Mouse (Mus musculus) left cerebral cortex, postnatal 14 days (tissue): ENCODE data around the gene Sctr. TPM values are rescaled to one million over a fixed set of nuclear protein-coding genes. Genes with fewer than 3 reads are reported as not detected.

ENCODE experiments used
- DNase-seq, 2 experiments: peaks; one replicate each; pipeline ENCODE4 v3.0.0; 2021 to 2022; ENCODE audit warnings: low spot score in 2 of 2, mixed read lengths in 1 of 2
- intact Hi-C: fragments of 180-260 bp; cut with DNase I; formaldehyde crosslinking; loops from one replicate; pipeline ENCODE4 v1.15.1; 2025
- total RNA-seq, 2 experiments: library from RNA; stranded (reverse); gene quantifications; 2 replicates each; pipeline ENCODE4 v1.2.3; 2021

Gene Sctr
- total RNA-seq, 2 experiments from 2014 or later, result 0.76 to 0.90 TPM

GRCm38 (mm10) chr1:120060687-120061086 lies 54.0 kb downstream of the Sctr start:
- intact Hi-C loops, result no loop called here
- DNase-seq, result no peak

GRCm38 (mm10) chr1:120062231-120062630 lies 55.5 kb downstream of the Sctr start:
- DNase-seq, result no peak
- intact Hi-C loops, result no loop called here

- intact Hi-C loops, result no loop called here
- no peak for DNase-seq
Measured at GRCm38 (mm10) chr1:120064036-120064682, 57.5 kb downstream of the Sctr start.

GRCm38 (mm10) chr1:120066159-120066558 lies 59.5 kb downstream of the Sctr start:
- DNase-seq, result no peak
- intact Hi-C loops, result no loop called here

GRCm38 (mm10) chr1:120066625-120067024 lies 59.9 kb downstream of the Sctr start:
- intact Hi-C loops, result no loop called here
- no peak for DNase-seq

- no peak for DNase-seq
- intact Hi-C loops, result no loop called here
Measured at GRCm38 (mm10) chr1:120069120-120069519, 62.4 kb downstream of the Sctr start.

- no peak for DNase-seq
- intact Hi-C loops, result no loop called here
Measured at GRCm38 (mm10) chr1:120070168-120070567, 63.5 kb downstream of the Sctr start.

GRCm38 (mm10) chr1:120071133-120071532 lies 64.4 kb downstream of the Sctr start:
- intact Hi-C loops, result no loop called here
- DNase-seq, result no peak

- intact Hi-C loops, result no loop called here
Measured at GRCm38 (mm10) chr1:120072900-120073299, 66.2 kb downstream of the Sctr start.

GRCm38 (mm10) chr1:120073519-120074306 lies 67.0 kb downstream of the Sctr start, which contains the start of gene Tmem37:
Gene Tmem37, minus strand, starts transcription at chr1:120074074.
- intact Hi-C loops, result no loop called here
- DNase-seq, result peak; percentile 25 to 58

More at GRCm38 (mm10) chr1:120072900-120073299, 66.2 kb downstream of the Sctr start:
- DNase-seq, result peak in 1 of 2 experiments; percentile 24

GRCm38 (mm10) chr1:120074307-120074702 lies 67.6 kb downstream of the Sctr start:
- no peak for DNase-seq
- intact Hi-C loops, result no loop called here

GRCm38 (mm10) chr1:120074931-120075330 lies 68.2 kb downstream of the Sctr start:
- intact Hi-C loops, result no loop called here

GRCm38 (mm10) chr1:120075507-120075906 lies 68.8 kb downstream of the Sctr start:
- peak; percentile 28 to 43 for DNase-seq
- intact Hi-C loops, result no loop called here

More at GRCm38 (mm10) chr1:120074931-120075330, 68.2 kb downstream of the Sctr start:
- no peak for DNase-seq

- DNase-seq, result no peak
- intact Hi-C loops, result no loop called here
Measured at GRCm38 (mm10) chr1:120077746-120078410, 71.2 kb downstream of the Sctr start.

GRCm38 (mm10) chr1:120080632-120081031 lies 73.9 kb downstream of the Sctr start:
- intact Hi-C loops, result no loop called here
- DNase-seq, result no peak

- DNase-seq, result no peak
- intact Hi-C loops, result no loop called here
Measured at GRCm38 (mm10) chr1:120082957-120083585, 76.4 kb downstream of the Sctr start.

- DNase-seq, result no peak
- intact Hi-C loops, result no loop called here
Measured at GRCm38 (mm10) chr1:120083921-120084517, 77.3 kb downstream of the Sctr start.

- intact Hi-C loops, result no loop called here
- no peak for DNase-seq
Measured at GRCm38 (mm10) chr1:120085696-120086095, 79.0 kb downstream of the Sctr start.

- intact Hi-C loops, result no loop called here
- DNase-seq, result no peak
Measured at GRCm38 (mm10) chr1:120086644-120087043, 80.0 kb downstream of the Sctr start.
